Mouse (Mus musculus): ENCODE data around the gene Zbtb7b. TPM values are rescaled to one million over a fixed set of nuclear protein-coding genes. Genes with fewer than 3 reads are reported as not detected.

The Zbtb7b gene
- total and polyA plus RNA-seq, 3 experiments, result 11.9 to 34.2 (median 27.6) TPM

- Histone ChIP-seq H3K27me3 (replicated peaks) (no peaks in the 10 kb centered on the region), H3K9me3 (replicated peaks; ENCODE audit: low read length) (peaks cover 8% of the 10 kb centered on the region), H3K4me3 (replicated peaks in 1 of 3; ENCODE audit: low read depth in 2 of 3, low read length in 2 of 3, poor library complexity in 1 of 3) (peak within 1 kb of the TSS; percentile 69 to 85 (median 81)), H3K36me3 (replicated peaks in 1 of 2; ENCODE audit: control insufficient read depth in 1 of 2, insufficient read depth in 1 of 2, low read length in 1 of 2) (peaks cover 36 to 48% of the 10 kb centered on the region in 2 experiments), H3K27ac (ENCODE audit: insufficient read depth, low read depth) (peak within 1 kb of the TSS; percentile 76), H3K79me2 (replicated peaks; ENCODE audit: control insufficient read depth, extremely low read depth, insufficient read depth, poor library complexity, severe bottlenecking) (peaks cover 51% of the 10 kb centered on the region), H3K9ac (ENCODE audit: insufficient read depth, low read depth) (peak within 1 kb of the TSS; percentile 98), H3K4me1 (ENCODE audit: control insufficient read depth in 1 of 2, insufficient read depth in 2 of 2) (peaks cover 18 to 47% of the 10 kb centered on the region in 2 experiments), H3K4me2 (ENCODE audit: insufficient read depth, low read depth, poor library complexity, severe bottlenecking) (peak within 1 kb of the TSS; percentile 96)
- dilution Hi-C loops (cut with MboI; ENCODE audit: extremely low pct_ligation_motif_present, extremely low pct_unique_long_range_greater_than_20kb, low sequenced_read_pairs), result no loop called here
- in situ Hi-C loops (cut with MboI; ENCODE audit: low pct_ligation_motif_present, low pct_unique_long_range_greater_than_20kb, low sequenced_read_pairs), result no loop called here
- TF ChIP-seq ZNF384 (IDR thresholded peaks at IDR 0.05; ENCODE audit: low read depth, low read length) (no peak), EP300 (IDR thresholded peaks at IDR 0.05; ENCODE audit: low read length) (no peak), RCOR1 (conservative IDR thresholded peaks at IDR 0.05; ENCODE audit: low read depth, low read length) (no peak), POLR2AphosphoS2 (IDR thresholded peaks at IDR 0.05; ENCODE audit: low read depth, low read length) (peak; percentile 90), MXI1 (IDR thresholded peaks at IDR 0.05; ENCODE audit: low read depth, low read length) (peak; percentile 99), RAD21 (IDR thresholded peaks at IDR 0.05; ENCODE audit: low read depth, low read length) (no peak), ETS1 (conservative IDR thresholded peaks at IDR 0.05; ENCODE audit: low read depth, low read length) (no peak), HCFC1 (IDR thresholded peaks at IDR 0.05; ENCODE audit: low read depth, low read length) (peak; percentile 68), PAX5 (IDR thresholded peaks at IDR 0.05; ENCODE audit: low read length) (no peak), CHD2 (IDR thresholded peaks at IDR 0.05; ENCODE audit: low read length) (peak; percentile 68), SMC3 (IDR thresholded peaks at IDR 0.05; ENCODE audit: low read depth, low read length) (no peak), USF2 (conservative IDR thresholded peaks at IDR 0.05; ENCODE audit: low read depth, low read length) (no peak), ZKSCAN1 (IDR thresholded peaks at IDR 0.05; ENCODE audit: borderline replicate concordance, low read depth, low read length) (no peak), MAZ (IDR thresholded peaks at IDR 0.05; ENCODE audit: low read depth, low read length) (no peak), BHLHE40 (IDR thresholded peaks at IDR 0.05; ENCODE audit: low read depth, low read length) (no peak), USF1 (IDR thresholded peaks at IDR 0.05; ENCODE audit: low read depth, low read length) (no peak), POLR2A (IDR thresholded peaks at IDR 0.05; ENCODE audit: low read depth, low read length) (peak; percentile 92), JUND (conservative IDR thresholded peaks at IDR 0.05; ENCODE audit: low read depth, low read length) (no peak), ELF1 (IDR thresholded peaks at IDR 0.05; ENCODE audit: low read depth, low read length) (peak; percentile 84), MEF2A (IDR thresholded peaks at IDR 0.05; ENCODE audit: borderline replicate concordance, low read depth, low read length) (peak; percentile 41), NELFE (IDR thresholded peaks at IDR 0.05; ENCODE audit: low read depth, low read length) (peak; percentile 88), E2F4 (IDR thresholded peaks at IDR 0.05; ENCODE audit: insufficient replicate concordance, low read depth, low read length) (peak; percentile 87; the same call in 1 of the 2 replicates), CTCF (conservative IDR thresholded peaks at IDR 0.05 in 1 of 2, IDR thresholded peaks at IDR 0.05 in 1 of 2; ENCODE audit: low read depth in 2 of 2, low read length in 2 of 2) (no peak), ZMIZ1 (IDR thresholded peaks at IDR 0.05; ENCODE audit: low read depth, low read length) (peak; percentile 87), KAT2A (IDR thresholded peaks at IDR 0.05; ENCODE audit: insufficient replicate concordance, low read length) (peak; percentile 75; the same call in 1 of the 2 replicates), JUN (IDR thresholded peaks at IDR 0.05; ENCODE audit: insufficient read depth, low read depth, low read length) (no peak), TBP (conservative IDR thresholded peaks at IDR 0.05; ENCODE audit: low read depth, low read length) (peak; percentile 42; the same call in 1 of the 2 replicates), MAX (IDR thresholded peaks at IDR 0.05; ENCODE audit: low read length) (peak; percentile 93), MYC (IDR thresholded peaks at IDR 0.05; ENCODE audit: low read depth, low read length) (peak; percentile 93), NRF1 (IDR thresholded peaks at IDR 0.05; ENCODE audit: low read depth, low read length) (peak; percentile 54; the same call in 1 of the 2 replicates), MAFK (IDR thresholded peaks at IDR 0.05; ENCODE audit: insufficient replicate concordance, low read length) (no peak), IRF4 (IDR thresholded peaks at IDR 0.05; ENCODE audit: low read depth, low read length) (peak; percentile 28; the same call in 1 of the 2 replicates), ZC3H11A (IDR thresholded peaks at IDR 0.05; ENCODE audit: low read depth, low read length) (no peak), TCF12 (IDR thresholded peaks at IDR 0.05; ENCODE audit: low read depth, low read length) (peak; percentile 43; the same call in 1 of the 2 replicates), UBTF (IDR thresholded peaks at IDR 0.05; ENCODE audit: low read depth, low read length) (no peak), CHD1 (IDR thresholded peaks at IDR 0.05; ENCODE audit: low read depth, low read length) (no peak), GABPA (IDR thresholded peaks at IDR 0.05; ENCODE audit: insufficient replicate concordance, low read depth, low read length) (no peak), SIN3A (IDR thresholded peaks at IDR 0.05; ENCODE audit: low read length) (peak; percentile 98)
- DNase-seq (ENCODE audit: extremely low read depth), result peak; percentile 99
These were observed 23.7 kb upstream of the Zbtb7b start, which contains the start of the genes Cks1b and Shc1 for GRCm38 (mm10) chr3:89418170-89418860. Cks1b (minus strand) TSS chr3:89418383. Shc1 (plus strand) TSS chr3:89418443.
